Mouse (Mus musculus): ENCODE measurements at regions not wholly inside any gene's neighbourhood (a gene's known extent, or its start where the extent isn't known, plus 50 kb on each side); places are given as distances from the start of the nearest gene placed in this dataset.

DNA sequence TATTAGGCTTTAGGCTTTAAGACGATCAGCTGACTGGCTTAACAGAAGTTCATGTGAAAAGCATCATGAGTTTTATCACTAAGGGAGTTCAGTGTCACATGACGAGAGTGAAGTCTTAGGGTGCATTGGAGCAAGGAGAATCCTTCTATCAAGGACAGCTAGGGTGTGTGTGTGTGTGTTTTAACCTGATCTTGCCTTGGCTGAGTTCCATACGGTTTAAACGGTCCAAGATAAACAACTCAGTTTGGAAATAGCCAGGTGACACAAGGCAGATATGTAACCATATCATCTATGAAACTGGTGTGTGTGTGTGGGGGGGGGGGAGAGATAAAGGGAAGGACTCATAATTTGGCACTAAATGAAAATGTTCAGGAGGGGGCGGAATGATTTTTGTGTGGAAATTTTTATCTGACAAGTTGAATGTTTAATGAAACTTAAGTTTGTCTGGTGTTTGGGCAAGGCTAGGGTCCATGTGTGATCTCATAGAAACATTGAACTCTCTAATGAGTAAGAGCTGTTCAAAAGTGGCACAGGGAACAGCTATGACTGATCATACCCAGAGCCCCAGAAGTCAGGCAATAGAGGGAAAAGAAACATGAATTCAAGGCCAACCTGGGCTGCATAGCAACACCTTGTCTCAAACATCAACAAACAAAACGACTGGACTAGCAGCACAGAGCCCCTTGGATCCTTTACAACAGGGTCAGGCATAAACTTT is 132.2 kb upstream of the Map3k1 start:
- no peak for DNase-seq (ENCODE audit: low spot score)

DNA sequence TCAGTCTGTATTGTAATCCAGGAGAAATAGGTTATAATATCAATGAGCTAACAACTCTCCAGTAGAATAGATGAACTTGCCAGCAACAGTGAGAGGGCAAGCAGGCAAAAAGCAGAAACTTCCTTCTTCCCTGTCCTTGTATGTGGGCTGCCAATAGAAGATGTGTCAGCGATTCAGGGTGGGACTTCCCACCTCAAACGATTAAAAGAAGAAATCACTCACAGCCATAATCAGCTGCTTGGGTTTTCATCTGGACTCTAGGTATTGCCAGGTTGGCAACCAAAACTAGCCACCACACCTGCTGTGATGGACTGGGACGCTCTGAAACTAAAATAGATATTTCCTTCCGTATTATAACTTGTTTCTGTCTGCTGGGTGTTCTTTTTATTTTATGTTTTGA is 133.2 kb upstream of the Map3k1 start:
- no peak for DNase-seq (ENCODE audit: low spot score)

DNA sequence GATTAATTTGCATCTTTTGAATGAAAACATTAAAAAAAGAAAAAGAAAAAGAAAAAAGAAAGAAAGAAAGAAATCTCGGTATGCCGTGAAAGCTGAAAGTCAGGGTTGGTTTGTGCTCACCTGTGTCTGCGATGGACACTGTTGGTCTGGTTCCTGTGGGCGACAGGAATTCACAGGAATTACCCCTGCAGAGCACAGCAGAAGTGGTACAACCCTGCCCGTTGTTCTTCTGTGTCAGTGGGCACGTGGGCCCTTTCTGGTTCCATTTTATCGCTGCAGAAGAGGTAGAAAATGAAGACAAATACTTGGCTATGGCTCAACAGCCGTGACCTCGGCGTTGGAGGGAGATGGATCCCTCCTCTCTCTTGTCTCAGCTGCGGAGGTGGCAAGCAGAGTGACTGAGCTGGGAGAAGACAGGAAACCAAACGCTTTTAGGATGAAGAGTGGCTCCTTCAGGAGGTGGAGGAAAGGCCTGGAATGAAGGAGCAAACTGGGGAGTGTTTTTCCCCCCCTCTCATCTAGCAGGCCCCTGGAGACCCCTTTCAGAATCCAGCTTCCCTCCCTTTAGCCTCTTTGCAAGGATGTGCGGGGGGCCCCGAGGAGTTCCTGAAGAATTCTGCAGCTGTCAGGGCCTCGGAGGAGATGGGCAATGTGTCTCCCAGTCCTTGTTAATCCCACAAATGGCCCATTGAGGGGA is 134.7 kb upstream of the Map3k1 start:
- DNase-seq (ENCODE audit: low spot score) = no peak

DNA sequence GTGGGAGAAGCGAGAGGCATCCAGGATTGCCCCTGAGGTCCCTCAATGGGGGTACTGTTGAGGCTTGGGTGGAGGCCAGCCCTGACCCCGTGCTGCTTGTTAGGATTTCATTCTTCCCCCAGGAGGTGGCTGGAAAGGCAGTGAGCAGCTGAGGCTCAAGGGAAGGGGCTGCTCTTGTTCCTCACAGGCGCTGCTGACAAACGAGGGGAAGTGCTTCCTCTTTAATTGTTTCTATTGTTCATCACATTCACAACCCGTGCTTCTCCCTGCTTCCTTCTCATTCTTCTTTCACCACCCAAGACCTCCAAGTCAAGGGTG is 135.3 kb upstream of the Map3k1 start:
- DNase-seq (ENCODE audit: low spot score) = peak; percentile 35

DNA sequence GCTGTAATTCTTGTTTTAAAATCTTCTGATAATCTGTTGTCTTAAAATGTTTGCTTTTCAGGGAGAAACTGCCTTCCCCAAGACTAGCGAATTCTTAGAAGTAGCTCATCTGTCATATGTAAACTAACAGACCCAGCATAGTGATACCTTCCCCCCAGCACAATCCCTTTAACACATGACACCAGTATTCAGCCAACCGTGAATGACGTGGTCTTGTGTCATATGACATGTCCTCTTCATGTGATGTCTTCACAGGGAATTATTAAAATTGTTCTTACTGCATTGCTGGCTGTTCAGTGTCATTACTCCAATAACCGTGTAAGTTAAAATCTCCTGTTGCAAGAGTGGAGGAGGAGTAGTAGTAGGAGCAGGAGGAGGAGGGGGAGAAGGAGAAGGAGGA is 137.5 kb upstream of the Map3k1 start:
- no peak for DNase-seq (ENCODE audit: low spot score)

GRCm38 (mm10) chr13:111946811-111947210 is 138.0 kb upstream of the Map3k1 start:
- no peak for DNase-seq (ENCODE audit: low spot score)

- DNase-seq (ENCODE audit: low spot score) = no peak
Observed at GRCm38 (mm10) chr13:111948395-111948794, 139.6 kb upstream of the Map3k1 start.

DNA sequence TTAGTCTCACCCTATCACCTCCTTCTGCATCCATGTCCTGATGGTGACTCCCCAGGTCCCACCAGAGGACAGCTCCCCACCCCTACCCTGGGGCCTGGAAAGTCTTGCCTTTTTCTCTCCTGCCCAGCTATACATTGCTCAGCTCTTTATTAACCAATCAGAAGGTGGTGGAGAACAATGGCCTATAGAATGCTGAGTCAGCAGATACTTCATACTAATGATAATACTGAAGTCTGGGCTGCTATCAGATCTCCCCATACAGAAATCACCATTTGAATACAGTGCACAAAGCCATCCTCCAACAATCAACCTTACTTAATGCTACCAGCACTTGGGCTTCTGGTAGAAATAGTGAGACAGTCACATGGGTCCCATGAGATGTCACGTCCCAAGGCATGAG is 141.2 kb upstream of the Map3k1 start:
- DNase-seq (ENCODE audit: low spot score) = no peak

- peak; percentile 13 for DNase-seq (ENCODE audit: low spot score)
Observed at GRCm38 (mm10) chr13:111953860-111954519, 145.2 kb upstream of the Map3k1 start.

DNA sequence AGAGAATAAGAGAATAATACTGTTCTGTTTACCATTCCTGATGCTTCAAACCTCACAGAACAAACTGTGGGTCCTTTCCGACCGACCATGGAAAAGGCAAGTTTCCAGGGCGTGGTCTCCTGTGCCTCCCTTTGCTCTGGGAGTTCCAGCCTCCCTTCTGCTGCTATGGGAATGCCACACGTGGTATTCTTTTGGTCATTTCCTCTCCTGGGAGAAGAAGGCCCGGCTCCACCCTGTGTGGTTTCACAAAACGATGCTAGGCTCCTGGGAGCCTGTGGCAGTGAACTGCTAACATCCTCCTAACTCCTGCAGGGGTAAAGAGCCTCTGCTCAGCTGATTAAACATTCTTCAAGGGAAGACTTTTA is 145.7 kb upstream of the Map3k1 start:
- no peak for DNase-seq (ENCODE audit: low spot score)

DNA sequence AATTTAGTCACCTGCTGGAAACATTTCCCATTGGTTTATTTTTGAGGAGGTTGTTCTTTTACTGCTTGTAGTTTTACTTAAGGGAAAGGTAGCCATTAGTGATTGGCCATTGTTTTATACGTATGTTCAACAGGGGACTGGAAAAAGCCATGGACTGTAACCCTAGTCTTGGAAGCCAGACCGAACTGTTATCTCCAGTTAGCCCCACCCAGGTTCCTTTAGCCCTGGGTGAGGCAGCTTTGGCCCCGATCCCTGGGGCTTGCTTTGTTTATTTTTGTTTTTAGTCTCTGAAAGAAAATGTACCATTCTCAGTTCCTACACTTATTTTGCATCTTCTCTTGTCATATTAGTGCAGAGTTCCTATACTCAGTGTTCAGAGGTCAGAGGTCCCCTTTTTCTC is 148.3 kb upstream of the Map3k1 start:
- no peak for DNase-seq (ENCODE audit: low spot score)

GRCm38 (mm10) chr13:111957674-111958273 is 149.0 kb upstream of the Map3k1 start:
- DNase-seq (ENCODE audit: low spot score) = no peak

DNA sequence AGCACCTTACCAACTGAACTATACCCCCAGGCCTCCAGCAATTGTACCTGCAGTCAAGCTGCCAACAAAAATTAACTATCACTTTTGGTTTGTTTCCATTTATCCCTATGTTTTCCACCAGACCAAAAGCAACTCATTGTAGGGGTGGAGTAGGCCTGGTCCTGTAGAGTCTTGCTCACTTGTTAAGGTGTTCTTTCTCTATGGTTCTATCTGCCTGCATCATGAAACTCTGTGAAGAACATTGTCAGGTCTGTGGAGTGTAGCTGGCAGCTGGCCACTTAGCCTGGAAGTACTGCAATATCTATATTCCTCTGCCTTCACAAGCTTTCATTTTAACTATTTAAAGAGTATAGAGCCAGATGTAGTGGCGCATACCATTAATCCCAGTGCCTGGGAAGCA is 149.6 kb upstream of the Map3k1 start:
- DNase-seq (ENCODE audit: low spot score) = no peak

- no peak for DNase-seq (ENCODE audit: low spot score)
Observed at GRCm38 (mm10) chr13:111960036-111960435, 151.2 kb upstream of the Map3k1 start.

DNA sequence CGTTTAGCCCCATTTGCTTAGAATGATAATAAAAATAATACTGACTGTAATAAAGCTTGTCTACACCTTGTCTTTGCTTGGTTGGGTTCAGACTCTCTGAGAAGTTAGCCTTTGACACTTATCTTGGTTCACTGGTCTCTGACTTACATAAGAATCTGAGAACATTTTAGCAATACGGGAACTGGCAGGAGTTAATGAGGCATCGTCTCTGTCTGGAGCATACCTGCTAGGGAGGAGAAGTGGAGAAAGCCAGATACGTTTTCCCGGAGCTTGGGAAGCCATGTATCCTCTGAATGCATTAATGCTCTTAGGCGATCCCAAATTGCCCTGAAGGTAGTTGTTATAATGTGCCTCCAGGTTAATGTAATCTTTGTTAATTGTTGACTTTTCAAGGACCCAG is 152.6 kb upstream of the Map3k1 start:
- no peak for DNase-seq (ENCODE audit: low spot score)

GRCm38 (mm10) chr13:111962155-111962554 is 153.4 kb upstream of the Map3k1 start:
- no peak for DNase-seq (ENCODE audit: low spot score)

GRCm38 (mm10) chr13:111966113-111966512 is 157.3 kb upstream of the Map3k1 start:
- DNase-seq (ENCODE audit: low spot score) = no peak

GRCm38 (mm10) chr13:111966627-111967026 is 157.8 kb upstream of the Map3k1 start:
- DNase-seq (ENCODE audit: low spot score) = no peak

GRCm38 (mm10) chr13:111968197-111968596 is 159.4 kb upstream of the Map3k1 start:
- no peak for DNase-seq (ENCODE audit: low spot score)

DNA sequence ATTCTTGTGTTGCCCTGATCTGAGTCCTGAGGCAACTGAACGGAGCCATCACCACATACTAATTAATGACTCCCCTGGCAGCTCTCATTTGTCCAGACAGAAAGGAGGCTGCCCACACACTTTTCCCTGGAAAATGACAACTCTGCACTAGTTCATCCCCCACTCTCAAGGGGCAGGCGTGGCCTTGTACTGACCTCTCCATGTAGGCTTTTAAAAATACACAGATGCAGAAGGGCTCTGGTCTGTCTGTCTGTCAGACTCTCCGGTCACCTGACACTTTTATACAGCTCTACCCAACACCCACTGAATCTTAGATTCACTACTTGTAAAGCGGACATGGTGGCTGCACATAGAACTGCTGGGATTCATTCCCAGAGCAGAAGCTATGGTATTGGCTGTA is 165.5 kb upstream of the Map3k1 start:
- DNase-seq (ENCODE audit: low spot score) = no peak

DNA sequence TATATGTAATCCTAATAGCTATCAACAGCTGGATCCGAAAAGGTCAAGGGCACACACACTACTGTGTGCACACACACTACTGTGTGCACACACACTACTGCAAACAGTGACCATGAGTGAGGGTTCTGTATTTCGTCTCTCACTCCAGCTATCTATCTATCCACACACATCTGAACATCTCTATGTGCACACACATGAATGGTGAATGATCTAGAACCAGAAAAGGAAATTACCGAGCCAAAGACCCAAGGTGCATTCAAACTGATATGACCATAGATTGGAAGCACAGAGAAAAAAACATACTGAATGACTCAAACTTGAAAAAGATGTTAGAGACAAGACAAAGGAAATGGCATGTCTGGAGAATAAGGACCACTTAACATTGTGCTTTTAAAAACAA is 166.8 kb upstream of the Map3k1 start:
- no peak for DNase-seq (ENCODE audit: low spot score)

DNA sequence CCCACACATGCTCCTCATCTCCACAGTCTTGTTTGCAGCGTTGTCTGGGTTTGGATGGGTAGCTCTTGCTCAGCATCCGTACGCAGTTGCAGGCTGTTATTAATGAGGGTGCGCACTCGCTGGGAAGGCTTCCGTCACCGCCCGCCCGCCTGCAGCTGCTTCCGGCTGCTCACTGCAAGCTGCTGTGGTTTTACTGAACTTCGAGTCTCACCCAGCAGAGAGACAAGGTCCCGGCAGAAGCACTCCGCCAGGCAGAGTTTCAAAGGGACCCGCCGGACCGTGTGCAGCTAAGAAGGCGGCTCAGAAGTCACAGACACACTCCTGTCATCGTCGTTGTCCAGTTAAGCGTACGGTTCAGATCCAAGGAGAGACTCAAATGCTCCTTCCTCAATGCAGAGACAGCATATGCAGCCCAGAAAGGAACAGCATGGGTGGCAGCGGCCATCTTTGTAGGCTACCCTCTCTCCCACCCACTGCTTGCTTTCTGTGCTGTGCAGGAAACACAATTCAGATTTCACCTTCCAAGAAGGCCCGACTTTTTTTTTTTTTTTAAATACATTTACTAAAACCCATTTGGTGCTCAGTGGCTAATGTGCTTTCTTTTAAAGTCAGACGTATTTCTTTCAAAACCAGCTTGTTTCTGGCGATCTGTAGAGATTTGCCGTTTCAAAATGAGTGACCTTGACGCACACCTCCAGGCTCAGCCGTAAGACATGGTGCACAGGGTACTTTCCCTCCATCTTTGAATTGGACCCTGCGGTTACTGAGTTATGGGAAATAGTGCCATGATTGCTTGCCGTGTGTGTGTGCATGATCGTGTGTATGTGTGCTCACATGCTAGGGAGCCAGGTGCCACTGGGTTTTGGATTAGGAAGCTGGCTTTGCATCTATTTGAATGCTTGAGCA is 169.2 kb upstream of the Map3k1 start:
- DNase-seq (ENCODE audit: low spot score) = no peak

All from retina, embryonic 14.5 days (tissue).